Mouse (Mus musculus): Measurements from ENCODE around the gene Edc3.
A peak's percentile ranks its signal among the peaks of the same experiment; 100 is the strongest.

GRCm38 (mm10) chr9:57723315-57723715 is 15.0 kb downstream of the Edc3 start:
- TF ChIP-seq CTCF (IDR thresholded peaks at IDR 0.05) (no peak), POLR2A (IDR thresholded peaks at IDR 0.05; ENCODE audit: insufficient read depth, low read depth, low read length) (peak; percentile 60; the same call in 1 of the 2 replicates), EP300 (IDR thresholded peaks at IDR 0.05; ENCODE audit: insufficient read depth, low read depth, low read length) (peak; percentile 99)
